7 mouse cellular contexts compared by ENCODE assay signal in the genomic region with DNA sequence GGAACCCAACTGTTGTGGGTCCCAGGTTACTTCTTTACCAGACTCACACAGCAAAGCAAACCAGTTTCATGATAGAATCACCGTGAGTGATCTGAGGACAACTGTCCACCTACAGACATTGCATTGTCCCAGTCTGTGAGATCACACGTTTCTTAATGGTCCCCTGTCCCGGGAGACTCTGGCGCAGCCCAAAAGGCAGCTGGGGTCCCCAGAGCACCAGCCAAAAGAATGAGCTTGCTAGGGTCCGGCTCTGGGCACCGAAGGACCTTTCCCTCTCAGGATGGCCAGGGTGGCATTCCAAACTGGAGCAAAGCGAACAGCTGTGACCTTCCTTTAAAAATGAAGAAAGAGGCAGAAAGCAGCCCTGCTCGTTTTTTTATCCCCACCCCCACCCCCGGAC. TPM values are rescaled to one million over a fixed set of nuclear protein-coding genes. Genes with fewer than 3 reads are reported as not detected.
DNase-seq lines count a peak whose midpoint lies in the region; ATAC-seq lines count a peak whose summit lies in the region.

TSS of gene Adamtsl1 (plus strand) at position 381 of the 400 bp plus-strand sequence.

- H3K9ac ChIP-seq in forebrain, embryonic 15.5 days (replicated peaks) = peak within 1 kb of the TSS; percentile 61
- no peak within 1 kb of the TSS for H3K9ac ChIP-seq in liver, embryonic 11.5 days (ENCODE audit: low read depth, low read length)

- peaks cover 4% of the 10 kb centered on the region; the same call in 1 of the 2 replicates for H3K27me3 ChIP-seq in forebrain, embryonic 15.5 days
- peaks cover 5% of the 10 kb centered on the region for H3K27me3 ChIP-seq in liver, embryonic 11.5 days (replicated peaks; ENCODE audit: control insufficient read depth, insufficient read depth, low read length)

- H3K4me2 ChIP-seq in forebrain, embryonic 15.5 days (replicated peaks) = peak within 1 kb of the TSS; percentile 92
- peak within 1 kb of the TSS; percentile 79 for H3K4me2 ChIP-seq in liver, embryonic 11.5 days

- H3K4me3 ChIP-seq in forebrain, embryonic 15.5 days = peak within 1 kb of the TSS; percentile 48
- H3K4me3 ChIP-seq in liver, embryonic 11.5 days (ENCODE audit: low read depth, low read length) = peak within 1 kb of the TSS; percentile 51

- 3% methylated on average over 9 of the region's 9 CpGs for WGBS in forebrain, embryonic 15.5 days
- WGBS in liver, embryonic 11.5 days = 6% methylated on average over 9 of the region's 9 CpGs

- no peaks in the 10 kb centered on the region for H3K36me3 ChIP-seq in forebrain, embryonic 15.5 days
- no peaks in the 10 kb centered on the region for H3K36me3 ChIP-seq in liver, embryonic 11.5 days (ENCODE audit: control insufficient read depth, insufficient read depth, low read length)

- H3K27ac ChIP-seq in forebrain, embryonic 15.5 days (replicated peaks) = no peak within 1 kb of the TSS
- no peak within 1 kb of the TSS for H3K27ac ChIP-seq in liver, embryonic 11.5 days (ENCODE audit: low read depth, low read length)

- peak; percentile 47 for ATAC-seq in forebrain, embryonic 15.5 days (replicated peaks)
- ATAC-seq in liver, embryonic 11.5 days (replicated peaks; ENCODE audit: low FRiP score) = no peak
- ATAC-seq in monocyte, adult 5-6 weeks (replicated peaks; ENCODE audit: insufficient number of reproducible peaks, low FRiP score, low TSS enrichment, poor library complexity, severe bottlenecking) = no peak

- H3K4me1 ChIP-seq in forebrain, embryonic 15.5 days = peaks cover 17% of the 10 kb centered on the region
- no peaks in the 10 kb centered on the region for H3K4me1 ChIP-seq in liver, embryonic 11.5 days (replicated peaks; ENCODE audit: control insufficient read depth, insufficient read depth, low read length)

- H3K9me3 ChIP-seq in forebrain, embryonic 15.5 days = no peaks in the 10 kb centered on the region
- H3K9me3 ChIP-seq in liver, embryonic 11.5 days (ENCODE audit: control insufficient read depth, low read length) = no peaks in the 10 kb centered on the region

- intact Hi-C loops in left cerebral cortex, postnatal 4 days (cut with DNase I) = no loop called here
- intact Hi-C loops in left cerebral cortex, postnatal 36 days (cut with DNase I) = no loop called here

- DNase-seq in left cerebral cortex, postnatal 4 days = no peak
- no peak for DNase-seq in left cerebral cortex, postnatal 36 days (ENCODE audit: low spot score in 2 of 2)
- DNase-seq in cerebellum, postnatal 14 days = peak; percentile 6 to 32
- no peak for DNase-seq in liver, embryonic 11.5 days (ENCODE audit: low spot score)
- DNase-seq in natural killer cell, adult 2 months (ENCODE audit: low spot score in 2 of 2) = no peak

RNA-seq across cellular contexts. Expression of gene Adamtsl1, which starts in this region (rescaled TPM):
- total RNA-seq in left cerebral cortex, postnatal 4 days (2021) = 10 to 100 TPM; 12.3 to 12.4 TPM
- total RNA-seq in left cerebral cortex, postnatal 36 days (2021) = 1 to 10 TPM; 4.3 to 4.5 TPM
- 5.2 and 6.3 TPM in 2 replicates for polyA plus RNA-seq in forebrain, embryonic 15.5 days (2015; fragmentation: Nextera tagmentation; extraction: Ambion mirVana)
- 2.9 and 4.9 TPM in 2 replicates for polyA plus RNA-seq in liver, embryonic 11.5 days (2014; fragmentation: Nextera tagmentation; extraction: Ambion mirVana)
- under 0.01 to 0.32 TPM in 2 of 3 replicates, not detected in the other for total RNA-seq in monocyte, adult 5-6 weeks (2017)

Comparison
In these comparisons a context has a peak if more than half of its experiments do, and no peak if none do; other contexts are left out.
1. DNase-seq: peak in cerebellum, postnatal 14 days (2 of 2); none in left cerebral cortex, postnatal 4 days (single experiment), left cerebral cortex, postnatal 36 days (0 of 2), liver, embryonic 11.5 days (single experiment) and natural killer cell, adult 2 months (0 of 2).